Mouse (Mus musculus) brain, adult 10 weeks (tissue): Measurements from ENCODE around the gene Mtch2. TPM values are rescaled to one million over a fixed set of nuclear protein-coding genes. Genes with fewer than 3 reads are reported as not detected.

Experiments
- polyA plus RNA-seq: library from polyadenylated mRNA; stranded (reverse); fragments of 350-450 nt; fragmentation: Illumina TruSeq; extraction: RNeasy Lipid Tissue Mini Kit (QIAGEN cat#74804); gene quantifications from one replicate; pipeline ENCODE4 v1.2.3, GENCODE M21; 2015; ENCODE audit warnings: low read depth, low replicate concordance

Mtch2 gene
- 167 TPM for polyA plus RNA-seq

GRCm38 (mm10) chr2:90846955-90847680 is at the start of gene Mtch2:
Mtch2 (plus strand) TSS chr2:90847155.

GRCm38 (mm10) chr2:90885218-90886041 is 38.5 kb downstream of the Mtch2 start, which contains the start of gene C1qtnf4:
C1qtnf4 (plus strand) TSS chr2:90885860.

GRCm38 (mm10) chr2:90904076-90904855 is 57.3 kb downstream of the Mtch2 start, which contains the start of the genes Kbtbd4 and Ndufs3:
Kbtbd4 (plus strand) TSS chr2:90904740.
Ndufs3 (minus strand) TSS chr2:90904827.

Other genes starting within 250 kb of the Mtch2 start
- gene Nup160, start 169.9 kb upstream of the Mtch2 start, polyA plus RNA-seq = 8.0 TPM
- gene Fnbp4, start 101.8 kb upstream of the Mtch2 start, polyA plus RNA-seq = 41.2 TPM
- 1.5 TPM for gene Agbl2, start 64.4 kb upstream of the Mtch2 start, polyA plus RNA-seq
- 109 TPM for gene C1qtnf4, start 38.7 kb downstream of the Mtch2 start, polyA plus RNA-seq
- gene Kbtbd4, start 57.6 kb downstream of the Mtch2 start, polyA plus RNA-seq = 34.2 TPM
- 281 TPM for gene Ndufs3, start 57.7 kb downstream of the Mtch2 start, polyA plus RNA-seq
- 74.4 TPM for gene Celf1, start 93.2 kb downstream of the Mtch2 start, polyA plus RNA-seq
- 0.55 TPM for gene Rapsn, start 188.5 kb downstream of the Mtch2 start, polyA plus RNA-seq
- 244 TPM for gene Psmc3, start 206.9 kb downstream of the Mtch2 start, polyA plus RNA-seq
- 28.8 TPM for gene Slc39a13, start 223.3 kb downstream of the Mtch2 start, polyA plus RNA-seq
- 3.6 TPM for gene Spi1, start 235.2 kb downstream of the Mtch2 start, polyA plus RNA-seq